8 mouse cellular contexts compared by ENCODE assay signal in the genomic region with DNA sequence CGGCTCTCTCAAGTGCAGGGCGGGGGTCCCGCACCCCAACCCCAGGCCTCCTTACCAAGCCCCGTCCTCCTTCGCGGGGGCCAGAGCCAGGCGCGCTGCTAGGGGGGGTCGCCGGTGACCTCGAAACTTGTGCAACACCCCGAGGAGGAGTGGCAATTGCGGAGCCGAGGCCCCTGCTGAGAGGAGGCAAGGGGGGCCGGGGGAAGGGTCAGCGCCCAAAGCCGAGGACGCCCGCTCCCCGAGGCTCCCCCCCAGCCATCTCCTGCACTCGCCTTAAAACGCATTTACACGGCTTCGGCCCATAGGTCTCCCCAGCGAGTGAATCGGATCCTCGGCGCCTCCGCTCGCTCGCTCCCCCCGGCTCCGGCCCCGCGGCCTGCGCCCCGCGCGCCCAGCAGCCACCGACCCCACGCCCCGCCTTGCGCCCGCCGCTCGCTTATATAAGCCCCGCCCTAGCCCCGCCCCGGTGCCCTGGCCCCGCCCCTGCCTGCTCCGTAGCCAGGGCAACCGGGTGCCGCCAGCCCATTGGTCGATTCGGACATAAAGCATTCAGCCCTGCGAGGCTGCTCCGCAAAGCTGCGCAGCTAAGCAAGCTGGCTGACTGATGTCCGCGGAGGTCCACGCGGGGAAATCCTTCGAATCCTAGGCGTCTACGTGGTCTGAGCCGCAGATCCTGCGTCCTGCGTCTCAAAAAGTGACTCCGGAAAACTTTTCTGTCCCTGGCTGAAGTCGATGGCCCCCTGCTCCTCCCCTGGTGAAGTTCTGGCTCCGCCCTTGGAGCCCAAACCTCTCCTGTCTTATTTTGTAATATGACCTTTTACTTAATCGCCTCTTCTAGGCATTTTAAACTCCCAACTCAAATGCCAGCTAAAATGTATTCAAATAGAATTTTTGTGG. TPM values are rescaled to one million over a fixed set of nuclear protein-coding genes. Genes with fewer than 3 reads are reported as not detected.
DNase-seq lines count a peak whose midpoint lies in the region; ATAC-seq and TF ChIP-seq lines count a peak whose summit lies in the region.

Azin2 (minus strand) TSS at position 414 of the 897 bp plus-strand sequence.

- DNase-seq in MEL (ENCODE audit: low read depth, low spot score) = peak; percentile 90
- peak; percentile 91 to 93 for DNase-seq in cerebellum, adult 2 months
- peak; percentile 96 for DNase-seq in forebrain, postnatal 0 days
- DNase-seq in heart, postnatal 36 days = peak; percentile 90 to 91
- DNase-seq in layer of hippocampus, adult 2 months (ENCODE audit: low spot score in 2 of 2) = peak; percentile 90 to 93
- DNase-seq in lung, adult 2 months = peak; percentile 86
- peak; percentile 97 for DNase-seq in testis, postnatal 10 days (ENCODE audit: low spot score)

- TF ChIP-seq POLR2A in MEL (IDR thresholded peaks at IDR 0.05; ENCODE audit: control insufficient read depth in 1 of 2, insufficient read depth in 1 of 2, low read depth in 1 of 2, low read length in 2 of 2, poor library complexity in 1 of 2) = peak; percentile 39 to 50; a peak in 1 of 4 replicates
- peak; percentile 89 for TF ChIP-seq POLR2A in cerebellum, adult 2 months (IDR thresholded peaks at IDR 0.05; ENCODE audit: borderline replicate concordance, insufficient read depth, low read length)
- peak; percentile 90; the same call in 1 of the 2 replicates for TF ChIP-seq POLR2A in lung, adult 2 months (IDR thresholded peaks at IDR 0.05; ENCODE audit: borderline replicate concordance, extremely low read depth, low read depth, low read length)

- H3K9me3 ChIP-seq in MEL (replicated peaks; ENCODE audit: insufficient read depth, low read length) = no peaks in the 10 kb centered on the region
- no peaks in the 10 kb centered on the region for H3K9me3 ChIP-seq in forebrain, postnatal 0 days (ENCODE audit: low read length)
- H3K9me3 ChIP-seq in neural tube, embryonic 15.5 days (replicated peaks) = no peaks in the 10 kb centered on the region

- peaks cover 0 to 9% of the 10 kb centered on the region in 2 experiments; a peak in 3 of 4 replicates for H3K27me3 ChIP-seq in MEL (ENCODE audit: control insufficient read depth in 1 of 2, insufficient read depth in 2 of 2, low read length in 2 of 2)
- H3K27me3 ChIP-seq in cerebellum, adult 2 months (ENCODE audit: control insufficient read depth, insufficient read depth, low read length) = no peaks in the 10 kb centered on the region
- no peaks in the 10 kb centered on the region for H3K27me3 ChIP-seq in forebrain, postnatal 0 days (ENCODE audit: insufficient read depth, low read length)
- no peaks in the 10 kb centered on the region for H3K27me3 ChIP-seq in neural tube, embryonic 15.5 days (replicated peaks)

- H3K36me3 ChIP-seq in MEL (ENCODE audit: control insufficient read depth in 1 of 2, insufficient read depth in 2 of 2, low read length in 2 of 2) = no peaks in the 10 kb centered on the region
- no peaks in the 10 kb centered on the region for H3K36me3 ChIP-seq in forebrain, postnatal 0 days (ENCODE audit: insufficient read depth)
- H3K36me3 ChIP-seq in neural tube, embryonic 15.5 days = no peaks in the 10 kb centered on the region

- TF ChIP-seq CTCF in MEL (IDR thresholded peaks at IDR 0.05 in 2 of 3, conservative IDR thresholded peaks at IDR 0.05 in 1 of 3; ENCODE audit: control insufficient read depth in 1 of 3, insufficient read depth in 1 of 3, low read depth in 2 of 3, low read length in 3 of 3, poor library complexity in 1 of 3, severe bottlenecking in 1 of 3) = no peak
- no peak for TF ChIP-seq CTCF in cerebellum, adult 2 months (IDR thresholded peaks at IDR 0.05; ENCODE audit: borderline replicate concordance, insufficient read depth, low read depth, low read length)
- TF ChIP-seq CTCF in forebrain, postnatal 0 days (IDR thresholded peaks at IDR 0.05; ENCODE audit: low read depth) = no peak
- no peak for TF ChIP-seq CTCF in layer of hippocampus, adult 2 months (conservative IDR thresholded peaks at IDR 0.05)
- TF ChIP-seq CTCF in lung, adult 2 months (IDR thresholded peaks at IDR 0.05; ENCODE audit: insufficient read depth, low read length) = no peak

- H3K4me2 ChIP-seq in forebrain, postnatal 0 days (ENCODE audit: low read depth) = peak within 1 kb of the TSS; percentile 95
- H3K4me2 ChIP-seq in neural tube, embryonic 15.5 days = peak within 1 kb of the TSS; percentile 93

- peaks cover 4% of the 10 kb centered on the region in 2 experiments; a peak in 3 of 4 replicates for H3K4me1 ChIP-seq in MEL (ENCODE audit: control insufficient read depth in 1 of 2, insufficient read depth in 2 of 2, low read length in 2 of 2)
- peaks cover 14% of the 10 kb centered on the region for H3K4me1 ChIP-seq in cerebellum, adult 2 months (ENCODE audit: control insufficient read depth, insufficient read depth, low read length)
- H3K4me1 ChIP-seq in forebrain, postnatal 0 days (ENCODE audit: insufficient read depth) = 0 out of 2 replicates have a peak, but pooled peaks cover 23% of the 10 kb centered on the region
- no peaks in the 10 kb centered on the region; the same call in 1 of the 2 replicates for H3K4me1 ChIP-seq in lung, adult 2 months (ENCODE audit: control insufficient read depth, insufficient read depth, low read length)
- peaks cover 48% of the 10 kb centered on the region for H3K4me1 ChIP-seq in neural tube, embryonic 15.5 days

- H3K27ac ChIP-seq in MEL (ENCODE audit: control insufficient read depth, low read depth, low read length) = no peak within 1 kb of the TSS
- peak within 1 kb of the TSS; percentile 77 for H3K27ac ChIP-seq in cerebellum, adult 2 months (ENCODE audit: insufficient read depth, low read length)
- H3K27ac ChIP-seq in forebrain, postnatal 0 days (ENCODE audit: low read depth, low read length) = no peak within 1 kb of the TSS
- H3K27ac ChIP-seq in layer of hippocampus, adult 2 months = peak within 1 kb of the TSS; percentile 89
- peak within 1 kb of the TSS; percentile 86 for H3K27ac ChIP-seq in neural tube, embryonic 15.5 days (replicated peaks)

- peak within 1 kb of the TSS; percentile 68 to 72 for H3K4me3 ChIP-seq in MEL (ENCODE audit: control insufficient read depth in 1 of 2, insufficient read depth in 1 of 2, low read depth in 2 of 2, low read length in 2 of 2)
- peak within 1 kb of the TSS; percentile 77 for H3K4me3 ChIP-seq in cerebellum, adult 2 months (replicated peaks; ENCODE audit: insufficient read depth, low read depth, low read length)
- peak within 1 kb of the TSS; percentile 80 for H3K4me3 ChIP-seq in forebrain, postnatal 0 days (ENCODE audit: low read depth, low read length)
- H3K4me3 ChIP-seq in layer of hippocampus, adult 2 months = peak within 1 kb of the TSS; percentile 93
- peak within 1 kb of the TSS; percentile 80 for H3K4me3 ChIP-seq in lung, adult 2 months (replicated peaks; ENCODE audit: extremely low read depth, low read depth, low read length)
- peak within 1 kb of the TSS; percentile 73 for H3K4me3 ChIP-seq in neural tube, embryonic 15.5 days (replicated peaks)

- no peak for TF ChIP-seq RAD21 in MEL (IDR thresholded peaks at IDR 0.05; ENCODE audit: low read depth, low read length)

- H3K9ac ChIP-seq in MEL (ENCODE audit: control insufficient read depth, low read depth, low read length, poor library complexity, severe bottlenecking) = peak within 1 kb of the TSS; percentile 72
- peak within 1 kb of the TSS; percentile 82 for H3K9ac ChIP-seq in forebrain, postnatal 0 days
- peak within 1 kb of the TSS; percentile 85 for H3K9ac ChIP-seq in neural tube, embryonic 15.5 days (replicated peaks)

- TF ChIP-seq EP300 in MEL (IDR thresholded peaks at IDR 0.05; ENCODE audit: low read depth in 1 of 2, low read length in 2 of 2) = no peak

- no peaks in the 10 kb centered on the region for H3K79me2 ChIP-seq in MEL (ENCODE audit: control insufficient read depth, insufficient read depth, low read length, poor library complexity)

- peak; percentile 97 for ATAC-seq in forebrain, postnatal 0 days
- ATAC-seq in neural tube, embryonic 15.5 days (ENCODE audit: low FRiP score) = peak; percentile 96

- intact Hi-C loops in heart, postnatal 36 days (cut with DNase I) = no loop called here

- under 1% methylated on average over 72 of the region's 72 CpGs for WGBS in cerebellum, adult 2 months
- 2% methylated on average over 67 of the region's 72 CpGs for WGBS in forebrain, postnatal 0 days
- under 1% methylated on average over 57 of the region's 72 CpGs for WGBS in lung, adult 2 months
- WGBS in neural tube, embryonic 15.5 days = under 1% methylated on average over 47 of the region's 72 CpGs

TF ChIP-seq in MEL, 35 proteins besides CTCF, POLR2A, EP300 and RAD21 (continues in another document):
- TF ChIP-seq ZKSCAN1 (IDR thresholded peaks at IDR 0.05; ENCODE audit: low read depth, low read length) = no peak
- TF ChIP-seq POLR2AphosphoS5 (IDR thresholded peaks at IDR 0.05; ENCODE audit: borderline replicate concordance, low read depth, low read length) = no peak
- TF ChIP-seq POLR2AphosphoS2 (IDR thresholded peaks at IDR 0.05; ENCODE audit: low read length) = no peak
- TF ChIP-seq JUND (IDR thresholded peaks at IDR 0.05; ENCODE audit: low read depth, low read length) = no peak
- no peak for TF ChIP-seq MEF2A (IDR thresholded peaks at IDR 0.05; ENCODE audit: extremely low read depth, insufficient replicate concordance, low read depth, low read length, poor library complexity, severe bottlenecking)
- no peak for TF ChIP-seq SMC3 (IDR thresholded peaks at IDR 0.05; ENCODE audit: low read depth, low read length)
- TF ChIP-seq UBTF (IDR thresholded peaks at IDR 0.05; ENCODE audit: borderline replicate concordance, insufficient read depth, low read depth, low read length) = no peak
- no peak for TF ChIP-seq ZC3H11A (IDR thresholded peaks at IDR 0.05; ENCODE audit: low read depth, low read length)
- TF ChIP-seq USF1 (IDR thresholded peaks at IDR 0.05; ENCODE audit: low read depth, low read length) = no peak
- no peak for TF ChIP-seq TAL1 (IDR thresholded peaks at IDR 0.05; ENCODE audit: low read length)
- TF ChIP-seq MXI1 (IDR thresholded peaks at IDR 0.05; ENCODE audit: low read depth, low read length) = peak; percentile 36
- no peak for TF ChIP-seq MYC (IDR thresholded peaks at IDR 0.05; ENCODE audit: low read depth, low read length)
- no peak for TF ChIP-seq CHD1 (IDR thresholded peaks at IDR 0.05; ENCODE audit: low read depth, low read length)
- no peak for TF ChIP-seq E2F4 (IDR thresholded peaks at IDR 0.05; ENCODE audit: borderline replicate concordance, low read depth, low read length)

RNA-seq across cellular contexts. Expression of gene Azin2, which starts in this region (rescaled TPM):
- total RNA-seq in MEL (2012; rRNA removed) = 0.39 and 0.42 TPM in 2 replicates
- polyA plus RNA-seq in MEL (2012; ENCODE audit: insufficient read depth in 1 of 2, insufficient read length in 2 of 2, low read depth in 1 of 2, low replicate concordance in 2 of 2, missing spikeins in 1 of 2) = 1 to 10 TPM in 1 of 2 experiments, not detected in 1; 2.3 TPM
- 64.6 TPM in 2 replicates for polyA plus RNA-seq in cerebellum, adult 2 months (2012; rRNA removed)
- total RNA-seq in forebrain, postnatal 0 days (2014; rRNA removed) = 19.2 and 23.4 TPM in 2 replicates
- 16.4 and 18.0 TPM in 2 replicates for polyA plus RNA-seq in forebrain, postnatal 0 days (2015; fragmentation: Nextera tagmentation; extraction: Ambion mirVana)
- 1 to 10 TPM; 2.4 to 3.0 TPM for total RNA-seq in heart, postnatal 36 days (2021)
- total RNA-seq in layer of hippocampus, adult 2 months (2021) = 10 to 100 TPM; 35.2 to 39.9 TPM
- polyA plus RNA-seq in lung, adult 2 months (2012; rRNA removed) = 46.2 and 49.4 TPM in 2 replicates
- polyA plus RNA-seq in neural tube, embryonic 15.5 days (2015; fragmentation: Nextera tagmentation; extraction: Ambion mirVana) = 20.3 and 20.7 TPM in 2 replicates

Comparison
In these comparisons a context has a peak if more than half of its experiments do, and no peak if none do; other contexts are left out.
1. H3K27ac ChIP-seq: peak in cerebellum, adult 2 months (single experiment), layer of hippocampus, adult 2 months (single experiment) and neural tube, embryonic 15.5 days (single experiment); none in MEL (single experiment) and forebrain, postnatal 0 days (single experiment).
2. Peak in every context shown above with its lines, with median percentiles within 50 percentile points of each other: DNase-seq, H3K4me3 ChIP-seq, H3K9ac ChIP-seq and POLR2A ChIP-seq.